Mouse (Mus musculus) neural tube, embryonic 10.5 days (tissue): ENCODE measurements at regions not wholly inside any gene's neighbourhood (a gene's known extent, or its start where the extent isn't known, plus 50 kb on each side); places are given as distances from the start of the nearest gene placed in this dataset.

Experiments used
- DNase-seq: peaks from one replicate; pipeline ENCODE4 v3.0.0-alpha.2; 2017; ENCODE audit warnings: low spot score; ENCODE audit errors: extremely low spot score

GRCm38 (mm10) chr6:121560852-121561251 is 74.3 kb upstream of the A2m start:
- DNase-seq, result peak; percentile 27

GRCm38 (mm10) chr6:121560393-121560793 is 74.8 kb upstream of the A2m start:
- no peak for DNase-seq

GRCm38 (mm10) chr6:121556481-121556880 is 78.7 kb upstream of the A2m start:
- peak; percentile 42 for DNase-seq

- DNase-seq, result no peak
Observed at GRCm38 (mm10) chr6:121553501-121554132, 80.1 kb upstream of the Iqsec3 start.

- DNase-seq, result no peak
Observed at GRCm38 (mm10) chr6:121533521-121533920, 60.0 kb upstream of the Iqsec3 start.

- peak; percentile 78 for DNase-seq
Observed at GRCm38 (mm10) chr6:121532926-121533325, 59.4 kb upstream of the Iqsec3 start.

GRCm38 (mm10) chr6:121531825-121532389 is 58.4 kb upstream of the Iqsec3 start:
- DNase-seq, result no peak

- no peak for DNase-seq
Observed at GRCm38 (mm10) chr6:121527281-121527680, 53.8 kb upstream of the Iqsec3 start.

GRCm38 (mm10) chr6:121526121-121526520 is 52.6 kb upstream of the Iqsec3 start:
- DNase-seq, result no peak

GRCm38 (mm10) chr6:121524613-121524970 is 51.1 kb upstream of the Iqsec3 start:
- peak; percentile 35 for DNase-seq

- DNase-seq, result no peak
Observed at GRCm38 (mm10) chr6:121523882-121524612, 50.6 kb upstream of the Iqsec3 start.
